Mouse (Mus musculus): ENCODE measurements around the gene Arhgdia. TPM values are rescaled to one million over a fixed set of nuclear protein-coding genes. Genes with fewer than 3 reads are reported as not detected.

Arhgdia gene
- polyA plus RNA-seq, 1 experiment from 2014 or later, result 438 TPM

DNA sequence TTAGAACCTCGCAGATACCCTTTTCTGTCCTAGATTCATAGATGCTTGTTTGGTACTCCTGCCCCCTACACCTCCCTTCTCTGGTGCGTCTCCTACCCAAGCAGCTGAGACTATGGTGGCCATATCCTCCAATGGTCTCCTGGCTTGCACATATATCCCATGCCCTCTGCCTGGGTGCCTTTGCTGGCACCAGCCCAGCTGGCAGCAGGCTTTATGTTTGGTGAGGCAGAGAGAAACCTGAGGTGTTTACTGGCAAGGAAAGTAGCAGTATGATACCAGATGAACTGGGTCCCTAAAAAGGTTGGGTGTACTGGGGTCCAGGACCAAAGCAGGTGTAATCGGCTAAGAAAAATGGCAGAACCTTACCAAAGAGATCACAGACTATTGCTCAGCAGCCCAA lies 35.5 kb downstream of the Arhgdia start:
- no peak overlapping the region for H3K4me2 ChIP-seq (ENCODE audit: low read length)
- no peak for DNase-seq
- H3K27ac ChIP-seq (replicated peaks; ENCODE audit: low read depth, low read length), result no peak overlapping the region
- WGBS, result 94% methylated on average over 3 of the region's 3 CpGs
- no peaks in the 10 kb centered on the region for H3K27me3 ChIP-seq (ENCODE audit: control insufficient read depth, insufficient read depth, low read length)
- no peak for ATAC-seq (ENCODE audit: low FRiP score, low TSS enrichment)
- no peak overlapping the region for H3K9ac ChIP-seq (replicated peaks; ENCODE audit: low read length)
- H3K9me3 ChIP-seq (ENCODE audit: control insufficient read depth, low read length), result no peaks in the 10 kb centered on the region
- H3K4me3 ChIP-seq (replicated peaks; ENCODE audit: low read depth, low read length), result no peak overlapping the region
- H3K36me3 ChIP-seq (ENCODE audit: control insufficient read depth, insufficient read depth, low read length), result peaks cover 40% of the 10 kb centered on the region
- H3K4me1 ChIP-seq (ENCODE audit: control insufficient read depth, insufficient read depth, low read length), result peaks cover 18% of the 10 kb centered on the region

DNA sequence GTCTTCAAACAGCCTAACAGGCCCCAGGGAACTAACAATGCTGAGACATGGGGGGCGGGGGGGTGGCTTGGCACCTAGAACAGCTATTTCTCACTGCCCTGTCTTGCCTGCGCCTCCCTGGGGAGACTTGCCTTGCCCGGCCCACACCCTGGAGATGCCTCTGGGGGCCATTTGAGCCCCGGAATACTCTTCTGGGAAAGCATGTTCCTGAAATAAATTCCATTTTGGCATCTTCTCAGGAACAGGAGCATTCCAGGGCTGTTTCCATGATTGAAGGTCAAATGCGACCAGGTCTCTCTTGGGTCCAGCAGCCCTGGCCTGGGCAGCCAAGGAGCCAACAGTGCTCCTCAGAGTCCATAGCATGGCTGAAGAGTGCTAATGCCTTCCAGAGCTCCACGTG lies 39.0 kb downstream of the Arhgdia start:
- H3K36me3 ChIP-seq (ENCODE audit: control insufficient read depth, insufficient read depth, low read length), result peaks cover 40% of the 10 kb centered on the region

DNA sequence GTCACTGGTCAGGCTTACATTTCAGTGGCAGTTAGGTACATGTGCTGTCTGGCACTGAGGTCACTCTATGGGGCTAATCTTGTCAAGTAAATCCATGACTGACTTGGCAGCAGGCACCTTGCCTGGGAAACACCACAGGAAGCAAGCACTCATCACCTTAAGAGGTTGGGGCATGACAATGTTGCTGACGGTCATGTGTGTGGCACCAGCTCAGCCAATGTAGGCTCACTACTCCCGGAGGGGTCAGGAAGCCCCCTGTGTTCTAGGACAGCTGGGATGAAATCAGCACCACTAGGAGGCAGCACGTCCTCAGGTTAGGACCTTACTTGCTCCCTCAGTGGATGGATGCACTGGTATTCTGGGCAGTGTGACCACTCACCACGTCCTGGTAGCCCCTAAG lies 39.5 kb downstream of the Arhgdia start:
- Histone ChIP-seq H3K4me3 (replicated peaks; ENCODE audit: low read depth, low read length) (no peak overlapping the region), H3K4me1 (ENCODE audit: control insufficient read depth, insufficient read depth, low read length) (peaks cover 12% of the 10 kb centered on the region), H3K36me3 (ENCODE audit: control insufficient read depth, insufficient read depth, low read length) (peaks cover 40% of the 10 kb centered on the region), H3K27me3 (ENCODE audit: control insufficient read depth, insufficient read depth, low read length) (no peaks in the 10 kb centered on the region), H3K9ac (replicated peaks; ENCODE audit: low read length) (no peak overlapping the region), H3K27ac (replicated peaks; ENCODE audit: low read depth, low read length) (no peak overlapping the region), H3K4me2 (ENCODE audit: low read length) (no peak overlapping the region), H3K9me3 (ENCODE audit: control insufficient read depth, low read length) (no peaks in the 10 kb centered on the region)
- DNase-seq (no peak), ATAC-seq (ENCODE audit: low FRiP score, low TSS enrichment) (no peak)
- WGBS, result 37% methylated on average over 4 of the region's 4 CpGs

More for the DNA sequence above, 39.0 kb downstream of the Arhgdia start:
- Histone ChIP-seq H3K27me3 (ENCODE audit: control insufficient read depth, insufficient read depth, low read length) (no peaks in the 10 kb centered on the region), H3K9ac (replicated peaks; ENCODE audit: low read length) (no peak overlapping the region), H3K4me2 (ENCODE audit: low read length) (no peak overlapping the region), H3K4me1 (ENCODE audit: control insufficient read depth, insufficient read depth, low read length) (peaks cover 12% of the 10 kb centered on the region), H3K27ac (replicated peaks; ENCODE audit: low read depth, low read length) (no peak overlapping the region), H3K4me3 (replicated peaks; ENCODE audit: low read depth, low read length) (no peak overlapping the region), H3K9me3 (ENCODE audit: control insufficient read depth, low read length) (no peaks in the 10 kb centered on the region)
- ATAC-seq (ENCODE audit: low FRiP score, low TSS enrichment), result no peak
- 88% methylated on average over 6 of the region's 6 CpGs for WGBS
- no peak for DNase-seq

DNA sequence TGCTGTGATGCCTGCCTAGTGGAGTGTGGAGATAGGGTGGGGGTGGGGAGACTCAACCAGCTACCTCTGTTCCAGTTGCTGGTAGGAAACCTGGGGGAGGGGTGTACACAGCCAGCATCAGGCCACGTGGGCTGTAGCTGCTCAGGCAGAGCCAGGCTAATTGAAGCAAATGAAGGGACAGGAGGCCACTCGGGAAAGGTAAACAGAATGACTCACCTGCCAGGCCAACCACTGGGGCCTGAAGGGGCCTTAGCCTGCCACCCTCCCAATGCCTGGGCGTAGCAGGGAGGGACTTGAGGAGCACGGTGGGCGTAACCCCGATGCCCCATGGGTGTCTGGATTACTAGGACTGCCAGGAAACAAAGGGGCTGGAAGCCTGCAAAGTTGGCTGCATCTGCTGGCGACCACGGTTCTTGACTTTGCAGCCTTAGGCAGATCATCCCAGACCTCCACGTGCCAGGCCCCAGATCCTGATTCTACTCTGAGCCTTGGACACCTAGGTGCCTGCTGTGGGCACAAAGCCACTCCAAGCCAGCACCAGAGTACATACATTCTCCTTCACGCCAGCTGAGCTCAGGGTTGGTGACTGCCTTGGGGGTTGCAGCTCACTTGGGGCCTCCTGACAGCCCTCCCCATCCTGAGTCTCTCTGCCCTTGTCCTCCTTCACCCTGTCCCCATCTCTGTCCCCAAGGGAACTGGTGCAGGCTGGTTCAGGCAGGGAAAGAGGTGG lies 42.0 kb downstream of the Arhgdia start:
- ATAC-seq (ENCODE audit: low FRiP score, low TSS enrichment) (peak; percentile 42; the same call in 1 of the 2 replicates), DNase-seq (peak; percentile 62)
- Histone ChIP-seq H3K4me2 (ENCODE audit: low read length) (no peak overlapping the region), H3K4me1 (ENCODE audit: control insufficient read depth, insufficient read depth, low read length) (peaks cover 12% of the 10 kb centered on the region), H3K36me3 (ENCODE audit: control insufficient read depth, insufficient read depth, low read length) (peaks cover 32% of the 10 kb centered on the region), H3K4me3 (replicated peaks; ENCODE audit: low read depth, low read length) (no peak overlapping the region), H3K27me3 (ENCODE audit: control insufficient read depth, insufficient read depth, low read length) (no peaks in the 10 kb centered on the region), H3K27ac (replicated peaks; ENCODE audit: low read depth, low read length) (peak overlapping the region; percentile 67), H3K9me3 (ENCODE audit: control insufficient read depth, low read length) (no peaks in the 10 kb centered on the region), H3K9ac (replicated peaks; ENCODE audit: low read length) (peak overlapping the region; percentile 34; the same call in 1 of the 2 replicates)
- 13% methylated on average over 10 of the region's 10 CpGs for WGBS

DNA sequence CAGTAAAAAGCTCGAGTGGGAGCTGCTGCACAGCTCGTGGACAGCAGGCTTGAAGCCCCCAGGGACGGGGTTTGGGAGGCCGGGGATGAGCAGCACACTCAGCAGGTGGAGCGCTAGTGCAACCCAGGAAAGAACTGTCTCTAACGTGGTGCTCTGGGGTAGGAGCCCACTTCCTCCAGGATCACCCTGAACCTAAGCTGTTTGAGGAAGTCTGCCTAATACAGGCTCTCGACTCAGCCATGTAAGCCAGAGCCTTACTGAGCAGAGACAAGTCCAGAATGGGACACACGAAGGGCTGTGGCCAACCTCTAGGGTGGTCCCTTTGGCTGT lies 42.5 kb downstream of the Arhgdia start:
- peaks cover 12% of the 10 kb centered on the region for H3K4me1 ChIP-seq (ENCODE audit: control insufficient read depth, insufficient read depth, low read length)
- H3K27me3 ChIP-seq (ENCODE audit: control insufficient read depth, insufficient read depth, low read length), result no peaks in the 10 kb centered on the region
- ATAC-seq (ENCODE audit: low FRiP score, low TSS enrichment), result no peak
- H3K4me3 ChIP-seq (replicated peaks; ENCODE audit: low read depth, low read length), result no peak overlapping the region
- H3K27ac ChIP-seq (replicated peaks; ENCODE audit: low read depth, low read length), result peak overlapping the region; percentile 67
- peaks cover 27% of the 10 kb centered on the region for H3K36me3 ChIP-seq (ENCODE audit: control insufficient read depth, insufficient read depth, low read length)
- H3K9me3 ChIP-seq (ENCODE audit: control insufficient read depth, low read length), result no peaks in the 10 kb centered on the region
- no peak overlapping the region for H3K9ac ChIP-seq (replicated peaks; ENCODE audit: low read length)
- no peak for DNase-seq
- WGBS, result 36% methylated on average over 8 of the region's 8 CpGs
- no peak overlapping the region for H3K4me2 ChIP-seq (ENCODE audit: low read length)

DNA sequence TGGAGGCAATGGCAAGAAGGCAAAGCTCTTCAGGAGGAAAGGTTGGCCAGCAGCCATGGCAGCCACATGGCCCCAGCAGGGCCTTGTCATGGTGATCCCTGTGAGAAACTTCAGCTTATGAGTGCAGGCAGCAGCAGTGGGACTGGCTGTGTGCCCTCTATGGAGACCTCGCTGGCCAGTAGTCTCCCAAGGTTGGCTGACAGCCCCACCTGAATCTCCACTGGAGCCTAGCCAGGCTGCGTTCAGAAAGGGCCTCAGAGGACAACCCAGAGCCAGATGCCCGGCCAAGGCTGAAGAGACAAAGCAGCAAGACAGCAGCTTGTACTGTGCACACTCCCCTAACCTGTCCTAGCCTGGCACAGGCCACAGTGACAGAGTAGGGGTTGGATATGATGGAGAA lies 42.9 kb downstream of the Arhgdia start:
- Histone ChIP-seq H3K4me2 (ENCODE audit: low read length) (no peak overlapping the region), H3K9me3 (ENCODE audit: control insufficient read depth, low read length) (no peaks in the 10 kb centered on the region), H3K36me3 (ENCODE audit: control insufficient read depth, insufficient read depth, low read length) (peaks cover 23% of the 10 kb centered on the region), H3K4me1 (ENCODE audit: control insufficient read depth, insufficient read depth, low read length) (peaks cover 12% of the 10 kb centered on the region), H3K27ac (replicated peaks; ENCODE audit: low read depth, low read length) (peak overlapping the region; percentile 67; the same call in 1 of the 2 replicates), H3K9ac (replicated peaks; ENCODE audit: low read length) (no peak overlapping the region), H3K27me3 (ENCODE audit: control insufficient read depth, insufficient read depth, low read length) (no peaks in the 10 kb centered on the region), H3K4me3 (replicated peaks; ENCODE audit: low read depth, low read length) (no peak overlapping the region)
- 68% methylated on average over 3 of the region's 3 CpGs for WGBS
- DNase-seq (no peak), ATAC-seq (ENCODE audit: low FRiP score, low TSS enrichment) (no peak)

DNA sequence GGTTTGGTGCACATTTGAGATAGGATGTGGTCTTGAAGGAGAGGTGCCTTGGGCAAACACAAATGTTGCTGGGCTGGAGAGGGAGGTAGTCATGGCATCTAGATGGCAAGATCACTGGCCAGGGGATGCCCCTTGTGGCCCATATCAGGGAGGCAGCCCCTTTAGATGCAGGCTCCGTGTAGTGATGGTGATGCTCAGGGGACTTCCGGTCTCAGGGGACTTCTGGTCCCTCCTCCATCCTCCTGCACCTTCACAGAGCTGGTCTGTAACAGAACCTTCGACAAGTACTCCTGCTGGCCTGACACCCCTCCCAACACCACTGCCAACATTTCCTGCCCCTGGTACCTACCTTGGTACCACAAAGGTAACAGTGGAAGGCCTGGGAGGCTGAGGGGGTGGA lies 45.6 kb downstream of the Arhgdia start:
- DNase-seq, result no peak
- no peak overlapping the region for H3K27ac ChIP-seq (replicated peaks; ENCODE audit: low read depth, low read length)
- no peaks in the 10 kb centered on the region for H3K36me3 ChIP-seq (ENCODE audit: control insufficient read depth, insufficient read depth, low read length)
- H3K4me3 ChIP-seq (replicated peaks; ENCODE audit: low read depth, low read length), result no peak overlapping the region
- peaks cover 12% of the 10 kb centered on the region for H3K4me1 ChIP-seq (ENCODE audit: control insufficient read depth, insufficient read depth, low read length)
- no peak overlapping the region for H3K4me2 ChIP-seq (ENCODE audit: low read length)
- WGBS, result 68% methylated on average over 3 of the region's 3 CpGs
- no peak overlapping the region for H3K9ac ChIP-seq (replicated peaks; ENCODE audit: low read length)
- H3K9me3 ChIP-seq (ENCODE audit: control insufficient read depth, low read length), result no peaks in the 10 kb centered on the region
- peaks cover 22% of the 10 kb centered on the region for H3K27me3 ChIP-seq (ENCODE audit: control insufficient read depth, insufficient read depth, low read length)
- no peak for ATAC-seq (ENCODE audit: low FRiP score, low TSS enrichment)

DNA sequence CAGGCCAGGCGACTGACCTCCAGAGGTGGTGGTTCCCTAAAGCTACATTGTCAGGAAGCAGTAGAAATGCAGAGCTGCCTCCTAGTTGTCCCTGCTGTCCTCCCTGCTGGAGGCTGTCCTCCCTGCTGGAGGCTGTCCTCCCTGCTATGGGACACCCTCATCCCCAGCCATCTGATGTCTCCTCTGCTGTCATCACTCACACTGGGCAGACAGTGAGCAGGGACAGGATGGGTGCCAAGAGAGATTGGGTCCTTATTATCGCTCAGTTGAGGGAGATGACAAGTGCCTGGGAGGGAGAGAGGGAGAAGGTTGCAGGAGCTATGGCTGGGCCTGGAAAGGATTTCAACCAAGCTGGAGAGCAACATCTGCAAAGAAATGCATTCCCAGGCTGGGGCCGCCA lies 46.3 kb downstream of the Arhgdia start:
- Histone ChIP-seq H3K27me3 (ENCODE audit: control insufficient read depth, insufficient read depth, low read length) (peaks cover 28% of the 10 kb centered on the region), H3K4me1 (ENCODE audit: control insufficient read depth, insufficient read depth, low read length) (peaks cover 15% of the 10 kb centered on the region), H3K4me2 (ENCODE audit: low read length) (no peak overlapping the region), H3K4me3 (replicated peaks; ENCODE audit: low read depth, low read length) (no peak overlapping the region), H3K36me3 (ENCODE audit: control insufficient read depth, insufficient read depth, low read length) (no peaks in the 10 kb centered on the region), H3K9me3 (ENCODE audit: control insufficient read depth, low read length) (no peaks in the 10 kb centered on the region), H3K27ac (replicated peaks; ENCODE audit: low read depth, low read length) (no peak overlapping the region), H3K9ac (replicated peaks; ENCODE audit: low read length) (no peak overlapping the region)
- WGBS, result 78% methylated on average over 3 of the region's 3 CpGs
- no peak for ATAC-seq (ENCODE audit: low FRiP score, low TSS enrichment)
- DNase-seq, result no peak

DNA sequence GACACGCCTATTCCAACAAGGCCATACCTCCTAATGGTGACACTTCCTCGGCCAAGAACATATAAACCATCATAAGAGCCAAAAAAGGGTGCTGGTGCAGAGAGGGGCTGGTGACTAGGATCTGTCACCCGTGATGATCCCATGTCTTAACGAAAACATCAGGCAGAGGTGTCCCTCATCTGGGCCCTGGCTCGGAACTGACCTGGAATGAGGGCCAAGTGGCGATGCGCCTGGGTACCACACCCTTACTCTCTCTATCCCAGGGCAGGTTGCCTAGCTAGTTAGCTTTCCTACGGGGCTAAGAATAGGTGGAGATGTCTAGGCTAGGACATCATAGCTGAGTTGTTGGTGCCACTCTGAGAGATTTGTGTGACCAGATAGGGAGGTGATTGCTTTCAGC lies 47.3 kb downstream of the Arhgdia start:
- Histone ChIP-seq H3K27ac (replicated peaks; ENCODE audit: low read depth, low read length) (no peak overlapping the region), H3K36me3 (ENCODE audit: control insufficient read depth, insufficient read depth, low read length) (no peaks in the 10 kb centered on the region), H3K27me3 (ENCODE audit: control insufficient read depth, insufficient read depth, low read length) (peaks cover 38% of the 10 kb centered on the region), H3K4me3 (replicated peaks; ENCODE audit: low read depth, low read length) (no peak overlapping the region), H3K9me3 (ENCODE audit: control insufficient read depth, low read length) (no peaks in the 10 kb centered on the region), H3K4me1 (ENCODE audit: control insufficient read depth, insufficient read depth, low read length) (peaks cover 7% of the 10 kb centered on the region), H3K4me2 (ENCODE audit: low read length) (no peak overlapping the region), H3K9ac (replicated peaks; ENCODE audit: low read length) (no peak overlapping the region)
- WGBS, result 82% methylated on average over 8 of the region's 8 CpGs
- no peak for ATAC-seq (ENCODE audit: low FRiP score, low TSS enrichment)
- no peak for DNase-seq
